Mouse (Mus musculus) heart, embryonic 15.5 days (tissue): ENCODE data around the gene Hoxa7. TPM values are rescaled to one million over a fixed set of nuclear protein-coding genes. Genes with fewer than 3 reads are reported as not detected.
A peak's percentile ranks its signal among the peaks of the same experiment; 100 is the strongest.

ENCODE experiments used
- ATAC-seq: fragments of 200-750 bp; cut with Nextera tagmentation; replicated peaks from 2 replicates; pipeline ENCODE4 v1.8.0; 2017; ENCODE audit warnings: low read depth, moderate TSS enrichment; ENCODE audit not compliant: insufficient number of reproducible peaks, insufficient read depth, low FRiP score
- H3K27ac ChIP-seq: fragments of 300-500 bp; sonication (generic); 2 replicates; pipeline ENCODE4 v1.5.1; 2015; ENCODE audit warnings: mild to moderate bottlenecking, inconsistent platforms
- H3K27me3 ChIP-seq: fragments of 300-500 bp; sonication (generic); 2 replicates; pipeline ENCODE4 v1.6.1; 2015; ENCODE audit warnings: inconsistent platforms
- H3K36me3 ChIP-seq: fragments of 300-500 bp; sonication (generic); 2 replicates; pipeline ENCODE4 v1.6.1; 2015; ENCODE audit warnings: mild to moderate bottlenecking, inconsistent platforms
- H3K4me1 ChIP-seq: fragments of 300-500 bp; sonication (generic); replicated peaks from 2 replicates; pipeline ENCODE4 v1.6.1; 2015; ENCODE audit warnings: inconsistent platforms
- H3K4me2 ChIP-seq: fragments of 300-500 bp; sonication (generic); 2 replicates; pipeline ENCODE4 v1.6.1; 2015; ENCODE audit warnings: inconsistent platforms, mild to moderate bottlenecking, moderate library complexity
- H3K4me3 ChIP-seq: fragments of 300-500 bp; sonication (generic); 2 replicates; pipeline ENCODE4 v1.5.1; 2015; ENCODE audit warnings: mild to moderate bottlenecking, inconsistent platforms
- H3K9ac ChIP-seq: fragments of 300-500 bp; sonication (generic); 2 replicates; pipeline ENCODE4 v1.6.1; 2015; ENCODE audit warnings: mild to moderate bottlenecking, inconsistent platforms
- H3K9me3 ChIP-seq: fragments of 300-500 bp; sonication (generic); replicated peaks from 2 replicates; pipeline ENCODE4 v1.6.1; 2016; ENCODE audit warnings: inconsistent platforms
- WGBS: fragments of 180-500 bp; shearing (Covaris S2); methylation state at CpG from one replicate; pipeline ENCODE4 v1.1.7; 2015; ENCODE audit warnings: mixed read lengths; 5-methylcytosine and 5-hydroxymethylcytosine counted together
- polyA plus RNA-seq: library from polyadenylated mRNA; unstranded; fragments of >200 nt; fragmentation: Nextera tagmentation; extraction: Ambion mirVana; gene quantifications from 2 replicates; pipeline ENCODE4 v1.2.1, GENCODE M21; 2015

Gene Hoxa7
- polyA plus RNA-seq, 1 experiment from 2014 or later = 0.54 TPM

DNA sequence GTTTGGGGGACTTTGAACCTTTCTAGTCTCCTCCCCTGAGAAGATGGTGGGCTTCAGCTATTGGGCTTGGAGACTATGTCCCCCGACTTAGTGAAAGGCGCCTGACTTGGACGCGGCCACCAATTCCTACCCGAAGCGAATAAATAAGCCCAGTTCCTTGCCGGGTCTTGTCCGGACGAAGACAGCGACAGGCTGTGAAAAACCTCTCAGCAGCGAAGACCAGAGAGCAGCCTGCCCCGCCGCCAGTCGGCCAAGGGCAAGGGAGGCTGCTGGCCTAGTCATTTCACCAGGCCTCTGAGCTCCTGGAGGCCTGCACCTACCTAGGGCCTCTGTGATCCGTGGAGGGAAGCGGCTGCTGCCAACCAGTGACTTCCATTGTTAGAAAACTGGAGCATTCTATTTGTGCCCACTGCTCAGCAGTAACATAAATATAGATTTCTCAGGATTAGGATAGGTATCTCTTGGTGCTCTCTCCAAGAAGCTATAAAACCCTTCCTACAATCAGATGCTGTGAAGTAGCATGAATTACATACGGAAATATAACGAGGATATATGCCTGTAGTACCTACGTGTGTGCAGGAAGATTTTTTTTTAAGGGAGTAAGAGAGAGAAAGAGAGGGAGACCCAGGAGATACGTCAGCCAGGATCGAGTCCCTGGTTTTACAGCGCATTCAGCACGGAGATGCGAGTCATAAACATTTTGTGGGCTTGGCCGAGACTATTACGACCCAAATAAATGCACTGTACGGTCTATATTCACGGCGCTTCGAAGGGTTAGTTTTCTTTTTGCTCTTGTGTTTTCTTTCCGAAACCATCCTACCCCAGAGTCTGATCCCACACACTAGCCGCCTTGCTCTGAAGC, 1.4 kb downstream of the Hoxa7 start:
- Histone ChIP-seq H3K27me3 (peaks cover 99% of the 10 kb centered on the region), H3K9ac (no peak overlapping the region), H3K4me1 (peaks cover 22% of the 10 kb centered on the region), H3K27ac (no peak overlapping the region), H3K4me2 (no peak overlapping the region), H3K9me3 (no peaks in the 10 kb centered on the region), H3K36me3 (no peaks in the 10 kb centered on the region), H3K4me3 (no peak overlapping the region)
- WGBS = 27% methylated on average over 32 of the region's 32 CpGs
- no peak for ATAC-seq

DNA sequence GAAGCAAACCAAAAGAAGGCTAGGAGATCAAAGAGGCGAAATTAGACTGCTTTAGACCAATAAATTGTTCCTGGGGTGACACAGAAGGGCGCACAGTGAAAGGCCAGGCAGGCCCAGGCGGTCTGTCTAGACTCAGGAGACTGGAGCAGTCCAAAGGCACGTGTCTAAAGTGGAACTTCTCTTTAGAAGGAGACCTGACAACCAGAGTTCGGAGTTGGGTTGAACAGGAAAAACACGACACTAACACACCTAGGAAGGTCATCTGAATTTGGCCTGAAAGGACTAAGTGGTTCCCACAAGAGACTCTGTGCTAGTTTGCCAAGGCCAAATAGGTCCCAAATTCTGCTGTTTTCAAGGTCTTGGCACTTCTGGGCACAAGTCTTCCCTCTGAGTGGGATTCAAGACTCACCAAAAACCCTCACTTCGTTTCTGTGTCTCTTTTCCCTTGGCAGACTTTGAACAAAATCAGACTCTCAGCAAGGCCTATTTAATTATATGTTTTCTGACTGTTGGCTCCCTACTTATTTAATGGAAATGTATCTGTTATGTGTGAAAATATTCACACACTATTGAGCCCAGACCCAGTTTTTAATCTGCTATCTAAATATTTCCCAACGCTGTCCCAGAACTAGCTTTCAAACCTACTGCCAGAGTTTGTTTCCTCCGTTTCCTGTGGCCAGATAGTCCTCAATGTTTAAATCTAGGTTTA, 2.3 kb downstream of the Hoxa7 start:
- H3K4me2 ChIP-seq = no peak overlapping the region
- WGBS = 40% methylated on average over 9 of the region's 9 CpGs
- H3K4me1 ChIP-seq = peaks cover 22% of the 10 kb centered on the region
- no peak overlapping the region for H3K27ac ChIP-seq
- no peak overlapping the region for H3K9ac ChIP-seq
- H3K27me3 ChIP-seq = peaks cover 99% of the 10 kb centered on the region
- H3K9me3 ChIP-seq = no peaks in the 10 kb centered on the region
- ATAC-seq = no peak
- H3K36me3 ChIP-seq = no peaks in the 10 kb centered on the region
- no peak overlapping the region for H3K4me3 ChIP-seq

GRCm38 (mm10) chr6:52218643-52219215, 2.9 kb downstream of the Hoxa7 start:
- 15% methylated on average over 14 of the region's 14 CpGs for WGBS
- Histone ChIP-seq H3K4me3 (no peak overlapping the region), H3K4me2 (no peak overlapping the region), H3K27me3 (peaks cover 99% of the 10 kb centered on the region), H3K9me3 (no peaks in the 10 kb centered on the region), H3K27ac (no peak overlapping the region), H3K9ac (no peak overlapping the region), H3K36me3 (no peaks in the 10 kb centered on the region), H3K4me1 (peaks cover 19% of the 10 kb centered on the region)
- no peak for ATAC-seq

GRCm38 (mm10) chr6:52217895-52218642, 3.6 kb downstream of the Hoxa7 start:
- Histone ChIP-seq H3K4me3 (peak overlapping the region; percentile 35), H3K36me3 (no peaks in the 10 kb centered on the region), H3K9me3 (no peaks in the 10 kb centered on the region), H3K4me2 (peak overlapping the region; percentile 52), H3K27ac (no peak overlapping the region), H3K4me1 (peaks cover 22% of the 10 kb centered on the region), H3K27me3 (peaks cover 99% of the 10 kb centered on the region), H3K9ac (no peak overlapping the region)
- WGBS = 10% methylated on average over 23 of the region's 23 CpGs
- no peak for ATAC-seq

DNA sequence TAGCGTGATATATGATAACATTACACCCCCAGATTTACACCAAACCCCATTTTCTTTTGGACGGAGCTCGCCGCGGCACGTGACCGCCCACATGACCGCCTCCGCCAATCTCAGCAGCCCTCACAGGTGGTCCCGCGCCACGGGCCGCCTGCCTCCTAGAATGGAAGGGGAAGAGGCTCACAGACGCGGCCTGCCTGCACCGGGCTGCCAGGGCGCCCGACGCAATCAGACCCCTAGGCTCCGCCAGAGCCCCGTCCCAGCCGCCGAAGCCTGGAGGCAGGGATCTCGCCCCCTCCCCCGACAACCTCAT, 4.2 kb downstream of the Hoxa7 start:
- Histone ChIP-seq H3K9ac (no peak overlapping the region), H3K4me1 (peaks cover 28% of the 10 kb centered on the region), H3K9me3 (no peaks in the 10 kb centered on the region), H3K27me3 (peaks cover 99% of the 10 kb centered on the region), H3K4me3 (peak overlapping the region; percentile 35), H3K4me2 (peak overlapping the region; percentile 52), H3K27ac (no peak overlapping the region), H3K36me3 (no peaks in the 10 kb centered on the region)
- under 1% methylated on average over 25 of the region's 25 CpGs for WGBS
- no peak for ATAC-seq

GRCm38 (mm10) chr6:52216691-52217458, 4.8 kb downstream of the Hoxa7 start:
- Histone ChIP-seq H3K9ac (no peak overlapping the region), H3K27ac (no peak overlapping the region), H3K27me3 (peaks cover 99% of the 10 kb centered on the region)

GRCm38 (mm10) chr6:52215771-52216535, 5.7 kb downstream of the Hoxa7 start:
- Histone ChIP-seq H3K27ac (no peak overlapping the region), H3K9me3 (no peaks in the 10 kb centered on the region), H3K27me3 (peaks cover 100% of the 10 kb centered on the region), H3K4me3 (no peak overlapping the region), H3K9ac (no peak overlapping the region), H3K4me1 (peaks cover 30% of the 10 kb centered on the region), H3K36me3 (no peaks in the 10 kb centered on the region), H3K4me2 (0 out of 2 replicates have a peak overlapping the region, but pooled peaks have one; percentile 14)
- WGBS = 5% methylated on average over 30 of the region's 30 CpGs
- ATAC-seq = no peak

More at GRCm38 (mm10) chr6:52216691-52217458, 4.8 kb downstream of the Hoxa7 start:
- Histone ChIP-seq H3K36me3 (no peaks in the 10 kb centered on the region), H3K4me3 (peak overlapping the region; percentile 35), H3K4me2 (peak overlapping the region; percentile 52), H3K4me1 (peaks cover 31% of the 10 kb centered on the region), H3K9me3 (no peaks in the 10 kb centered on the region)
- 2% methylated on average over 60 of the region's 60 CpGs for WGBS
- ATAC-seq = no peak

GRCm38 (mm10) chr6:52215070-52215469, 6.6 kb downstream of the Hoxa7 start:
- no peak overlapping the region for H3K27ac ChIP-seq
- H3K4me1 ChIP-seq = peaks cover 30% of the 10 kb centered on the region
- no peak overlapping the region for H3K4me2 ChIP-seq
- no peak overlapping the region for H3K9ac ChIP-seq
- no peaks in the 10 kb centered on the region for H3K9me3 ChIP-seq
- H3K4me3 ChIP-seq = no peak overlapping the region
- H3K36me3 ChIP-seq = no peaks in the 10 kb centered on the region
- 34% methylated on average over 3 of the region's 3 CpGs for WGBS
- no peak for ATAC-seq
- peaks cover 100% of the 10 kb centered on the region for H3K27me3 ChIP-seq

- Histone ChIP-seq H3K9ac (no peak overlapping the region), H3K27me3 (peaks cover 100% of the 10 kb centered on the region), H3K36me3 (no peaks in the 10 kb centered on the region), H3K27ac (no peak overlapping the region), H3K4me3 (no peak overlapping the region), H3K4me2 (no peak overlapping the region), H3K4me1 (peaks cover 30% of the 10 kb centered on the region), H3K9me3 (no peaks in the 10 kb centered on the region)
- WGBS = 23% methylated on average over 5 of the region's 5 CpGs
- no peak for ATAC-seq
Measured at GRCm38 (mm10) chr6:52214271-52214670, 7.4 kb downstream of the Hoxa7 start.
